Mouse (Mus musculus): ENCODE measurements around the gene Olfr116.

The Olfr116 gene

DNA sequence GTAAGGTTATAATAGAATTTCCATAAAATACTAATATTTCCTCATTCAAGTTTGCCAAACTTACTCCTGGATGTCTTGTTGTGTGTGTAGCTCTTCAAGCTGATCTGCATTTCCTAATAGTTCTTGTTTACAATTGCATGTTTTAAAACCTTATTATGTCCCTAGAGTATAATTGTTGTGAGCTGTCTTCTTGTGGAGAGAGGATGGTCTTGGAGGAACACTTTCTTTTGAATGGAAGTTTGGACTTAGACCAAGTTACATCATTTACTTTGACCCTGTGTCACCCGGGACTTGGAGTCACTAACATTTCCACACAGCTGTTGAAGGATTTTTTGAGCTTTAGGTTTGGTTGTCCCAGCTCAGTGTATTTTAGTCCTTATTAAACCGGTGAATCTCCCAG, at the start of gene Olfr116, which contains the start of gene Olfr115:
Gene Olfr116, minus strand, starts transcription at position 191 of the 400 bp plus-strand sequence.
Gene Olfr115, minus strand, starts transcription at position 101 of the 400 bp plus-strand sequence.
- in situ Hi-C loops (cut with MboI; ENCODE audit: low pct_unique_long_range_greater_than_20kb in 1 of 2, low sequenced_read_pairs in 2 of 2, unreplicated experiment in 1 of 2), result no loop called here

DNA sequence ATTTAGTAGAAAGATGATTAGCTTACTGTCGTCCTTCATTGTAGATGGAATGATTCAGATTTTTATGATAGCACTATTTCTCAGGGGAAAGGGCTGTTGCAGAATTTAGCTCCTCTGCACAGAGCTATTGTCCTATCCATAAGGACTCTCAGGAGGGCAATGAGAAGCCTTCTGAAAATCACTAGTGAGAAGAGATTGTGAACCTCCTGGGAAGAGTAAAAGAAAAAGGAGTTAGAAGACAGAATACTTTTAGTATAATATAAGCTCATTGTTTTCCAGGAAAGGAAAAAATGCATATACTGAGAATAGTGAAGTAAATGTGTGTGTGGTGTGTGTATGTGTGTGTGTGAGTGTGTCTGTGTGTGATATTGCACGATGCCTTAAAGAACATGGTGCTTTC, 39.7 kb upstream of the Olfr116 start, which contains the start of gene Olfr118:
Gene Olfr118, plus strand, starts transcription at position 301 of the 400 bp plus-strand sequence.
- in situ Hi-C loops (cut with MboI; ENCODE audit: low pct_unique_long_range_greater_than_20kb in 1 of 2, low sequenced_read_pairs in 2 of 2, unreplicated experiment in 1 of 2), result no loop called here

DNA sequence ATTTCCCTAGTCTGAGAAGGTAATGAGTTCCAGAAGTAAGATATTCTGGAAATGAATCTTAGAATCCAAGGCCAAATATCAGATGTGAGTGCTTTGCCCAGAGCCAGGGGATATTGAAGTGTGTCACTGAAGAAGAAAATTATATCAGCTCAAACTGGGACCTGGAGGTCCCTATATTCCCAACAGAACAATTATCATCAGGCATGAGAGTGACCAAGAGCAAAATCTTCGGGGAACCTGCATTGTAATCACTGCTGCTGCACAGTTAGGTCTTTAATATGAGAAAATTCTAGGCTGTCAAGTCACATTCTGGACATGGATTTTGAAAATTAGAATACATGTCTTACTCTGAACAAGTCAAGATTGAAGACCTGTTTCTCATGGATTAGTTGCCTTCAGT, 36.7 kb upstream of the Olfr116 start, which contains the start of gene Olfr117:
Gene Olfr117, minus strand, starts transcription at position 101 of the 400 bp plus-strand sequence.
- in situ Hi-C loops (cut with MboI; ENCODE audit: low pct_unique_long_range_greater_than_20kb in 1 of 2, low sequenced_read_pairs in 2 of 2, unreplicated experiment in 1 of 2), result no loop called here

DNA sequence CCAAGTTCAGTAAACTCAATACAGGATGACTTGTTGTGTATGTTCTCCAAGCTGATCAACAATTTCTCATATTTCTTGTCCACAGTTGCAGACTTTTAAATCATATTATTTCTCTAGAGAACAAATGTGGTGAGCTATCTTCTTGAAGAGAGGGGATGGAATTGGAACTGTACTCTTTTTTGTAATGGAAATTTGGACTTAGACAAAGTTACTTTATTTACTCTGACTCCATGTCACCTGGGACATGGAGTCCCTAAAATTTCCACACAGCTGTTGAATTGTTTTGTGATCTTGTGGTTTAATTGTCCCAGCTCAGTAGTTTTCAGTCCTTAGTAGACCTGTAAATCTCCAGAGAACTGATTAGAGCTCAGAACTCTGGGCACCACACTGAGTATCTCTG, 34.4 kb downstream of the Olfr116 start, which contains the start of gene Olfr114:
Gene Olfr114, minus strand, starts transcription at position 101 of the 400 bp plus-strand sequence.
- in situ Hi-C loops (cut with MboI; ENCODE audit: low pct_unique_long_range_greater_than_20kb in 1 of 2, low sequenced_read_pairs in 2 of 2, unreplicated experiment in 1 of 2), result no loop called here

DNA sequence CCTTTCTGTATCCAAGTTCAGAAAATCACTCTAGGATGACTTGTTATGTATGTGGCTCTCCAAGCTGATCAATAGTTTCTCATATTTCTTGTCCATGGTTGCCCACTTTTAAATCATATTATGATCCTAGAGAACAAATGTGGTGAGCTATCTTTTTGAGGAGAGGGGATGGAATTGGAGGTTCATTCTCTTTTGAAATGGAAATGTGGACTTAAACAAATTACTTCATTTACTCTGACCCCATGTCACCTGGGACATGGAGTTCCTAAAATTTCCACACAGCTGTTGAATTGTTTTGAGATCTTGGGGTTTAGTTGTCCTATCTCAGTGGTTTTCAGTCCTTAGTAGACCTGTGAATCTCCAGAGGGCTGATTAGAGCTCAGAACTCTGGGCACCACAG, 49.4 kb downstream of the Olfr116 start, which contains the start of gene Olfr113:
Gene Olfr113, minus strand, starts transcription at position 101 of the 400 bp plus-strand sequence.
- in situ Hi-C loops (cut with MboI; ENCODE audit: low pct_unique_long_range_greater_than_20kb in 1 of 2, low sequenced_read_pairs in 2 of 2, unreplicated experiment in 1 of 2), result no loop called here

All from mouse embryonic stem cell (cell line).